Mouse (Mus musculus) cerebral cortex, adult 2 months (tissue): ENCODE measurements around the gene Ifnar1.

Experiments used
- WGBS: fragments of 180-500 bp; shearing (Covaris S2); methylation state at CpG from one replicate; pipeline ENCODE4 v1.1.7; 2018; 5-methylcytosine and 5-hydroxymethylcytosine counted together

Gene Ifnar1

GRCm38 (mm10) chr16:91461066-91461638 is 23.9 kb upstream of the Ifnar1 start:
- WGBS: 68% methylated on average over 11 of the region's 11 CpGs

- WGBS: 59% methylated on average over 9 of the region's 9 CpGs
Observed at GRCm38 (mm10) chr16:91461773-91462181, 23.3 kb upstream of the Ifnar1 start.

GRCm38 (mm10) chr16:91462644-91463043 is 22.4 kb upstream of the Ifnar1 start:
- 70% methylated on average over 3 of the region's 3 CpGs for WGBS

GRCm38 (mm10) chr16:91463400-91463799 is 21.6 kb upstream of the Ifnar1 start:
- 90% methylated on average over 2 of the region's 2 CpGs for WGBS

GRCm38 (mm10) chr16:91463836-91464400 is 21.1 kb upstream of the Ifnar1 start:
- 80% methylated on average over 4 of the region's 4 CpGs for WGBS

- WGBS: 1% methylated on average over 44 of the region's 44 CpGs
Observed at GRCm38 (mm10) chr16:91464594-91465504, 20.2 kb upstream of the Ifnar1 start.

GRCm38 (mm10) chr16:91465505-91466240 is 19.4 kb upstream of the Ifnar1 start:
- 36% methylated on average over 13 of the region's 13 CpGs for WGBS

GRCm38 (mm10) chr16:91466566-91466965 is 18.5 kb upstream of the Ifnar1 start:
- 31% methylated on average over 6 of the region's 6 CpGs for WGBS

- WGBS: 72% methylated on average over 3 of the region's 3 CpGs
Observed at GRCm38 (mm10) chr16:91470470-91470869, 14.6 kb upstream of the Ifnar1 start.

- 83% methylated on average over 6 of the region's 6 CpGs for WGBS
Observed at GRCm38 (mm10) chr16:91471481-91471880, 13.6 kb upstream of the Ifnar1 start.

GRCm38 (mm10) chr16:91475753-91476152 is 9.3 kb upstream of the Ifnar1 start:
- WGBS: 46% methylated on average over 7 of the region's 7 CpGs

GRCm38 (mm10) chr16:91478067-91478466 is 7.0 kb upstream of the Ifnar1 start:
- 63% methylated on average over 1 of the region's 1 CpGs for WGBS

- 49% methylated on average over 17 of the region's 17 CpGs for WGBS
Observed at GRCm38 (mm10) chr16:91484387-91484786, 651 bp upstream of the Ifnar1 start.

- 21% methylated on average over 5 of the region's 5 CpGs for WGBS
Observed at GRCm38 (mm10) chr16:91485841-91486240, 803 bp downstream of the Ifnar1 start.

- WGBS: 43% methylated on average over 2 of the region's 2 CpGs
Observed at GRCm38 (mm10) chr16:91488066-91488465, 3.0 kb downstream of the Ifnar1 start.

GRCm38 (mm10) chr16:91490897-91491296 is 5.9 kb downstream of the Ifnar1 start:
- WGBS: 48% methylated on average over 4 of the region's 4 CpGs

GRCm38 (mm10) chr16:91491473-91491872 is 6.4 kb downstream of the Ifnar1 start:
- WGBS: 80% methylated on average over 3 of the region's 3 CpGs

- 89% methylated on average over 4 of the region's 4 CpGs for WGBS
Observed at GRCm38 (mm10) chr16:91495501-91495900, 10.5 kb downstream of the Ifnar1 start.

- 92% methylated on average over 17 of the region's 17 CpGs for WGBS
Observed at GRCm38 (mm10) chr16:91496206-91496605, 11.2 kb downstream of the Ifnar1 start.

- WGBS: 62% methylated on average over 3 of the region's 3 CpGs
Observed at GRCm38 (mm10) chr16:91496766-91497165, 11.7 kb downstream of the Ifnar1 start.

- WGBS: 92% methylated on average over 7 of the region's 7 CpGs
Observed at GRCm38 (mm10) chr16:91498041-91498440, 13.0 kb downstream of the Ifnar1 start.

GRCm38 (mm10) chr16:91504701-91505100 is 19.7 kb downstream of the Ifnar1 start:
- WGBS: 56% methylated on average over 7 of the region's 7 CpGs
